Mouse (Mus musculus) kidney, embryonic 16.5 days (tissue): Measurements from ENCODE around the gene Ythdf2. TPM values are rescaled to one million over a fixed set of nuclear protein-coding genes. Genes with fewer than 3 reads are reported as not detected.

Experiments used
- ATAC-seq: fragments of 200-750 bp; cut with Nextera tagmentation; 2 replicates; pipeline ENCODE4 v1.8.0; 2017; ENCODE audit warnings: moderate TSS enrichment; ENCODE audit not compliant: low FRiP score, low TSS enrichment
- H3K27ac ChIP-seq: fragments of 300-500 bp; sonication (generic); 2 replicates; pipeline ENCODE4 v1.5.1; 2014; ENCODE audit warnings: low read length
- H3K27me3 ChIP-seq: fragments of 300-500 bp; sonication (generic); 2 replicates; pipeline ENCODE4 v1.6.1; 2014; ENCODE audit warnings: low read length, control low read depth, mixed read lengths; ENCODE audit not compliant: insufficient read depth
- H3K36me3 ChIP-seq: fragments of 300-500 bp; sonication (generic); 2 replicates; pipeline ENCODE4 v1.6.1; 2014; ENCODE audit warnings: low read length, control low read depth, mixed read lengths; ENCODE audit not compliant: insufficient read depth
- H3K4me1 ChIP-seq: fragments of 300-500 bp; sonication (generic); 2 replicates; pipeline ENCODE4 v1.6.1; 2014; ENCODE audit warnings: low read length, control low read depth, mixed read lengths; ENCODE audit not compliant: insufficient read depth
- H3K4me2 ChIP-seq: fragments of 300-500 bp; sonication (generic); replicated peaks from 2 replicates; pipeline ENCODE4 v1.6.1; 2014; ENCODE audit warnings: low read depth, low read length
- H3K4me3 ChIP-seq: fragments of 300-500 bp; sonication (generic); 2 replicates; pipeline ENCODE4 v1.5.1; 2014; ENCODE audit warnings: mild to moderate bottlenecking, low read length
- H3K9ac ChIP-seq: fragments of 300-500 bp; sonication (generic); replicated peaks from 2 replicates; pipeline ENCODE4 v1.6.1; 2014; ENCODE audit warnings: low read length
- H3K9me3 ChIP-seq: fragments of 300-500 bp; sonication (generic); 2 replicates; pipeline ENCODE4 v1.6.1; 2016; ENCODE audit warnings: low read length, control low read depth
- WGBS: fragments of 180-500 bp; shearing (Covaris S2); extraction: QIAGEN DNeasy Blood & Tissue Kit; methylation state at CpG from one replicate; pipeline ENCODE4 v1.1.7; 2014; 5-methylcytosine and 5-hydroxymethylcytosine counted together
- microRNA-seq: library from miRNA; unstranded; fragments of <30 nt; microRNA quantifications from one replicate; pipeline ENCODE4, GENCODE M21; 2016
- polyA plus RNA-seq: library from polyadenylated mRNA; unstranded; fragments of >200 nt; fragmentation: Nextera tagmentation; extraction: Ambion mirVana; gene quantifications from 2 replicates; pipeline ENCODE4 v1.2.1, GENCODE M21; 2015

The Ythdf2 gene
- polyA plus RNA-seq, 1 experiment from 2014 or later: 106 TPM

GRCm38 (mm10) chr4:132137013-132137412 is 75.1 kb downstream of the Ythdf2 start:
- H3K9me3 ChIP-seq: no peaks in the 10 kb centered on the region
- no peak overlapping the region for H3K9ac ChIP-seq
- no peak for ATAC-seq
- no peak overlapping the region for H3K4me2 ChIP-seq
- no peak overlapping the region for H3K27ac ChIP-seq
- no peaks in the 10 kb centered on the region for H3K4me1 ChIP-seq
- 77% methylated on average over 7 of the region's 7 CpGs for WGBS
- H3K4me3 ChIP-seq: no peak overlapping the region
- H3K36me3 ChIP-seq: no peaks in the 10 kb centered on the region
- no peaks in the 10 kb centered on the region for H3K27me3 ChIP-seq

Small RNAs within 50 kb of the gene (microRNA-seq; reads per million reads assigned to microRNA genes)
- not detected for gene Gm22033

Other genes starting within 250 kb of the Ythdf2 start
- gene Gm10300, start 137.6 kb downstream of the Ythdf2 start, polyA plus RNA-seq: 0.08 and 0.12 TPM in 2 replicates
- gene Epb41, start 137.0 kb downstream of the Ythdf2 start, polyA plus RNA-seq: 68.6 and 72.5 TPM in 2 replicates
- gene Oprd1, start 67.8 kb downstream of the Ythdf2 start, polyA plus RNA-seq: 0.06 and 0.19 TPM in 2 replicates
- 39.3 and 45.1 TPM in 2 replicates for gene Gmeb1, start 49.3 kb upstream of the Ythdf2 start, polyA plus RNA-seq
- 42.9 and 45.7 TPM in 2 replicates for gene Taf12, start 62.1 kb upstream of the Ythdf2 start, polyA plus RNA-seq
- 3.9 and 4.1 TPM in 2 replicates for gene Rab42, start 91.1 kb upstream of the Ythdf2 start, polyA plus RNA-seq
- 75.8 and 77.0 TPM in 2 replicates for gene Trnau1ap, start 117.2 kb upstream of the Ythdf2 start, polyA plus RNA-seq
- gene Rcc1, start 141.3 kb upstream of the Ythdf2 start, polyA plus RNA-seq: 89.6 and 92.7 TPM in 2 replicates
- gene Phactr4, start 210.2 kb upstream of the Ythdf2 start, polyA plus RNA-seq: 23.7 and 32.8 TPM in 2 replicates